Mouse (Mus musculus) small intestine, adult 2 months (tissue): ENCODE results near the gene Scd4.

Experiments used
- CTCF ChIP-seq: fragments of 200-500 bp; IDR thresholded peaks from 2 replicates; pipeline ENCODE4 v1.5.1; 2012; ENCODE audit warnings: low read depth, mild to moderate bottlenecking, control low read depth, inconsistent platforms, low read length, moderate library complexity, mixed read lengths; ENCODE audit not compliant: insufficient replicate concordance, insufficient read length; ENCODE audit errors: extremely low read depth
- POLR2A ChIP-seq: fragments of 200-500 bp; IDR thresholded peaks from 2 replicates; pipeline ENCODE4 v1.6.1; 2012; ENCODE audit warnings: low read depth, mild to moderate bottlenecking, control low read depth, inconsistent platforms, low read length, moderate library complexity

DNA sequence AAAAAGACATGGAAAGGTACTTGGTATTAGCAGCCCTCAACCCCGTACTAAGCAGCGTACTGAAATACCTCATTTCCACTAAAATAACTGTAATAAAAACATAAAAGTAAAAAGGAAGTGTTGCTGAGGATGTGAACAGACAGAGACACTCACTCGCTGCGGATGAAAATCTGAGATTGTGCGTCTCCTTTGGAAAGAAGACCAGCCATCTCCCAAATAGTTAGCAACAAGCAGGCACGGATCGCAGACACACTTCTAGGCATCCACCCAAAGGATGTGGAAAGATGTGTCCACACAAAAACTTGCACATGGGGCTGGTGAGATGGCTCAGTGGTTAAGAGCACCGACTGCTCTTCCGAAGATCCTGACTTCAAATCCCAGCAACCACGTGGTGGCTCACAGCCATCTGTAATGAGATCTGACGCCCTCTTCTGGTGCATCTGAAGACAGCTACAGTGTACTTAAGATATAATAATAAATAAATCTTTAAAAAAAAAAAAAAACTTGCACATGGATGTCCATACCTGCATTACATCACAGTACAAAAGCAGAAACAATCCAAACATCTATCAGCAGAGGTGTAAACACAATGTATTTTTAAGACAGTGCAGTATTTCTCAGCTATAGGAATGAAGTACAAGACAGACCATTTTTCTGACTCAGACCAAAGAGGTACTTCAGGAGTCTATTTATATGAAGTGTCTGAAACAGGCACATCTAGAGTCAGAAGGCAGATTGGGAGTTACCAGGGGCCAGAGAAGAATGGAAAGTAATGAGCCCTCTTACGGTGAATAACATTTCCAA lies 23.3 kb upstream of the Scd4 start:
- TF ChIP-seq CTCF (no peak), POLR2A (no peak)
